Mouse (Mus musculus) MEL (cell line): ENCODE data around the gene Ccdc171. TPM values are rescaled to one million over a fixed set of nuclear protein-coding genes. Genes with fewer than 3 reads are reported as not detected.
"Not testable (repeated sequence)": the region's sequence is repeated elsewhere in the genome, so short reads cannot be mapped to it uniquely, and the experiment has no call there.

ENCODE experiments used
- DNase-seq: peaks from one replicate; pipeline ENCODE4 v3.0.0; 2011; ENCODE audit warnings: low read depth, low spot score
- H3K27ac ChIP-seq: 2 replicates; pipeline ENCODE4 v1.5.1; 2012; ENCODE audit warnings: low read depth, mild to moderate bottlenecking, control low read depth, low read length, moderate library complexity; ENCODE audit not compliant: control insufficient read depth
- H3K27me3 ChIP-seq, 2 experiments: fragments of 150-350 bp in 1 of 2; sonication (generic) in 1 of 2; 2 replicates each; pipeline ENCODE4 v1.6.1; 2012; ENCODE audit warnings: low read length in 2 of 2, mild to moderate bottlenecking in 2 of 2, improper control_type of control experiment in 1 of 2, moderate library complexity in 1 of 2; ENCODE audit not compliant: insufficient read depth in 2 of 2, control insufficient read depth in 1 of 2
- H3K36me3 ChIP-seq, 2 experiments: 2 replicates each; pipeline ENCODE4 v1.6.1; 2012 to 2014; ENCODE audit warnings: low read length in 2 of 2, improper control_type of control experiment in 1 of 2, inconsistent platforms in 1 of 2, mild to moderate bottlenecking in 1 of 2; ENCODE audit not compliant: insufficient read depth in 2 of 2, control insufficient read depth in 1 of 2
- H3K4me1 ChIP-seq, 2 experiments: fragments of 150-350 bp in 1 of 2; sonication (generic) in 1 of 2; 2 replicates each; pipeline ENCODE4 v1.6.1; 2012; ENCODE audit warnings: low read length in 2 of 2, improper control_type of control experiment in 1 of 2, mild to moderate bottlenecking in 1 of 2; ENCODE audit not compliant: insufficient read depth in 2 of 2, control insufficient read depth in 1 of 2
- H3K4me3 ChIP-seq, 2 experiments: fragments of 150-350 bp in 1 of 2; sonication (generic) in 1 of 2; 2 replicates each; pipeline ENCODE4 v1.5.1; 2012; ENCODE audit warnings: low read depth in 2 of 2, low read length in 2 of 2, mild to moderate bottlenecking in 2 of 2, moderate library complexity in 2 of 2, control low read depth in 1 of 2, improper control_type of control experiment in 1 of 2; ENCODE audit not compliant: control insufficient read depth in 1 of 2, insufficient read depth in 1 of 2
- H3K79me2 ChIP-seq: 2 replicates; pipeline ENCODE4 v1.6.1; 2012; ENCODE audit warnings: mild to moderate bottlenecking, low read length, moderate library complexity; ENCODE audit not compliant: control insufficient read depth, poor library complexity, insufficient read depth
- H3K9ac ChIP-seq: 2 replicates; pipeline ENCODE4 v1.6.1; 2012; ENCODE audit warnings: low read depth, mild to moderate bottlenecking, control low read depth, low read length, moderate library complexity; ENCODE audit not compliant: control insufficient read depth, poor library complexity, severe bottlenecking
- H3K9me3 ChIP-seq: fragments of 150-350 bp; sonication (generic); replicated peaks from 2 replicates; pipeline ENCODE4 v1.6.1; 2012; ENCODE audit warnings: mild to moderate bottlenecking, low read length, improper control_type of control experiment, moderate library complexity; ENCODE audit not compliant: insufficient read depth
- CHD1 ChIP-seq: IDR thresholded peaks from 2 replicates; pipeline ENCODE4 v1.6.1; 2012; ENCODE audit warnings: low read depth, mild to moderate bottlenecking, inconsistent platforms, low read length, improper control_type of control experiment
- CHD2 ChIP-seq: IDR thresholded peaks from 2 replicates; pipeline ENCODE4 v1.6.1; 2011; ENCODE audit warnings: low read length, improper control_type of control experiment
- CTCF ChIP-seq, 3 experiments: IDR thresholded peaks in 2 of 3; conservative IDR thresholded peaks in 1 of 3; 2 replicates each; pipeline ENCODE4 v1.5.1; 2011 to 2012; ENCODE audit warnings: low read length in 3 of 3, low read depth in 2 of 3, mild to moderate bottlenecking in 2 of 3, improper control_type of control experiment in 1 of 3, inconsistent platforms in 1 of 3, mixed read lengths in 1 of 3, moderate library complexity in 1 of 3; ENCODE audit not compliant: control insufficient read depth in 1 of 3, insufficient read depth in 1 of 3, poor library complexity in 1 of 3, severe bottlenecking in 1 of 3
- E2F4 ChIP-seq: IDR thresholded peaks from 2 replicates; pipeline ENCODE4 v1.6.1; 2011; ENCODE audit warnings: low read depth, low read length, improper control_type of control experiment, borderline replicate concordance
- HCFC1 ChIP-seq: IDR thresholded peaks from 2 replicates; pipeline ENCODE4 v1.6.1; 2012; ENCODE audit warnings: low read depth, mild to moderate bottlenecking, inconsistent platforms, low read length, improper control_type of control experiment, moderate library complexity
- MAX ChIP-seq: IDR thresholded peaks from 2 replicates; pipeline ENCODE4 v1.6.1; 2011; ENCODE audit warnings: low read length, improper control_type of control experiment
- MXI1 ChIP-seq: IDR thresholded peaks from 2 replicates; pipeline ENCODE4 v1.6.1; 2011; ENCODE audit warnings: mild to moderate bottlenecking, low read depth, low read length, improper control_type of control experiment
- NELFE ChIP-seq: IDR thresholded peaks from 2 replicates; pipeline ENCODE4 v1.6.1; 2011; ENCODE audit warnings: low read depth, low read length, improper control_type of control experiment
- POLR2AphosphoS5 ChIP-seq: IDR thresholded peaks from 2 replicates; pipeline ENCODE4 v1.6.1; 2012; ENCODE audit warnings: low read depth, borderline replicate concordance, mild to moderate bottlenecking, inconsistent platforms, low read length, moderate library complexity, mixed read lengths
- RAD21 ChIP-seq: IDR thresholded peaks from 2 replicates; pipeline ENCODE4 v1.6.1; 2011; ENCODE audit warnings: mild to moderate bottlenecking, low read depth, low read length, improper control_type of control experiment
- RCOR1 ChIP-seq: IDR thresholded peaks from 2 replicates; pipeline ENCODE4 v1.6.1; 2012; ENCODE audit warnings: low read depth, mild to moderate bottlenecking, inconsistent platforms, low read length, improper control_type of control experiment
- SMC3 ChIP-seq: IDR thresholded peaks from 2 replicates; pipeline ENCODE4 v1.6.1; 2011; ENCODE audit warnings: low read depth, low read length, improper control_type of control experiment
- TCF12 ChIP-seq: IDR thresholded peaks from 2 replicates; pipeline ENCODE4 v1.6.1; 2014; ENCODE audit warnings: low read depth, mild to moderate bottlenecking, inconsistent platforms, low read length, improper control_type of control experiment, moderate library complexity
- ZC3H11A ChIP-seq: IDR thresholded peaks from 2 replicates; pipeline ENCODE4 v1.6.1; 2012; ENCODE audit warnings: low read depth, mild to moderate bottlenecking, inconsistent platforms, low read length, improper control_type of control experiment
- ZNF384 ChIP-seq: IDR thresholded peaks from 2 replicates; pipeline ENCODE4 v1.6.1; 2012; ENCODE audit warnings: low read depth, mild to moderate bottlenecking, inconsistent platforms, low read length, improper control_type of control experiment
- polyA plus RNA-seq, 2 experiments: library from polyadenylated mRNA; stranded (reverse) in 1 of 2; unstranded in 1 of 2; fragments of >175 nt in 1 of 2; fragments of >200 nt in 1 of 2; gene quantifications; 2 replicates each; pipeline versions ENCODE4 v1.2.1 to v1.2.4; 2012; ENCODE audit warnings: low replicate concordance in 2 of 2, low read depth in 1 of 2; ENCODE audit not compliant: insufficient read length in 2 of 2, insufficient read depth in 1 of 2, missing spikeins in 1 of 2
- total RNA-seq: library from RNA; depleted of rRNA; stranded (reverse); fragments of 300-350 nt; gene quantifications from 2 replicates; pipeline ENCODE4 v1.2.3, GENCODE M21; 2012

Ccdc171 gene
- total and polyA plus RNA-seq, 3 experiments: 1.6 to 1.8 TPM; not detected in 1

GRCm38 (mm10) chr4:83486117-83486901 is 39.0 kb upstream of the Ccdc171 start, which contains the start of gene Psip1 (continued):
- peak; percentile 66 for TF ChIP-seq HCFC1
- no peak for TF ChIP-seq CTCF (IDR thresholded peaks at IDR 0.05 in 2 of 3, conservative IDR thresholded peaks at IDR 0.05 in 1 of 3; ENCODE audit: control insufficient read depth in 1 of 3, insufficient read depth in 1 of 3, low read depth in 2 of 3, low read length in 3 of 3, poor library complexity in 1 of 3, severe bottlenecking in 1 of 3)
- TF ChIP-seq CHD1: peak; percentile 99
- TF ChIP-seq MXI1: peak; percentile 72

- H3K9ac ChIP-seq: no peak overlapping the region
- TF ChIP-seq CHD2 (no peak), RAD21 (no peak), RCOR1 (no peak), NELFE (no peak), ZNF384 (no peak), MAX (no peak)
- TF ChIP-seq, all 39 proteins: peak for 0
- Histone ChIP-seq H3K4me3 (no peak overlapping the region), H3K9me3 (no peaks in the 10 kb centered on the region), H3K27ac (no peak overlapping the region), H3K79me2 (peaks cover 18% of the 10 kb centered on the region), H3K27me3 (no peaks in the 10 kb centered on the region), H3K36me3 (peaks cover 4 to 13% of the 10 kb centered on the region in 2 experiments; a peak in 3 of 4 replicates), H3K4me1 (peaks cover 3 to 6% of the 10 kb centered on the region in 2 experiments)
- no peak for DNase-seq
Measured at GRCm38 (mm10) chr4:83489121-83489520, 36.2 kb upstream of the Ccdc171 start.

GRCm38 (mm10) chr4:83493112-83493511 is 32.2 kb upstream of the Ccdc171 start:
- Histone ChIP-seq H3K27me3 (no peaks in the 10 kb centered on the region), H3K9ac (no peak overlapping the region), H3K4me1 (peaks cover 0 to under 1% of the 10 kb centered on the region in 2 experiments; a peak in 1 of 4 replicates), H3K4me3 (no peak overlapping the region), H3K79me2 (no peaks in the 10 kb centered on the region), H3K27ac (no peak overlapping the region), H3K9me3 (no peaks in the 10 kb centered on the region), H3K36me3 (no peaks in the 10 kb centered on the region)
- peak; percentile 44 for DNase-seq
- TF ChIP-seq POLR2AphosphoS5 (no peak), RAD21 (peak; percentile 25), SMC3 (peak; percentile 30; the same call in 1 of the 2 replicates), CTCF (IDR thresholded peaks at IDR 0.05 in 2 of 3, conservative IDR thresholded peaks at IDR 0.05 in 1 of 3; ENCODE audit: control insufficient read depth in 1 of 3, insufficient read depth in 1 of 3, low read depth in 2 of 3, low read length in 3 of 3, poor library complexity in 1 of 3, severe bottlenecking in 1 of 3) (peak in 2 of 3 experiments; percentile 21 to 39; a peak in 3 of 6 replicates), ZNF384 (0 out of 2 replicates have a peak, but pooled peaks have one; percentile 29), TCF12 (no peak), ZC3H11A (0 out of 2 replicates have a peak, but pooled peaks have one; percentile 18), E2F4 (no peak)

GRCm38 (mm10) chr4:83497013-83497412 is 28.3 kb upstream of the Ccdc171 start:
- H3K4me3 ChIP-seq: not testable (repeated sequence)

More at GRCm38 (mm10) chr4:83497013-83497412, 28.3 kb upstream of the Ccdc171 start:
- DNase-seq, H3K9ac ChIP-seq, H3K79me2 ChIP-seq, H3K4me1 ChIP-seq, H3K27ac ChIP-seq, H3K9me3 ChIP-seq, H3K36me3 ChIP-seq, H3K27me3 ChIP-seq: not testable (repeated sequence)
